Mouse (Mus musculus) 3134 (cell line): ENCODE data around the gene Nwd2.

Experiments used
- DNase-seq: peaks from one replicate; pipeline ENCODE4 v3.0.0-alpha.2; 2011; ENCODE audit warnings: low spot score; ENCODE audit not compliant: insufficient read length; ENCODE audit errors: extremely low read depth

Gene Nwd2

DNA sequence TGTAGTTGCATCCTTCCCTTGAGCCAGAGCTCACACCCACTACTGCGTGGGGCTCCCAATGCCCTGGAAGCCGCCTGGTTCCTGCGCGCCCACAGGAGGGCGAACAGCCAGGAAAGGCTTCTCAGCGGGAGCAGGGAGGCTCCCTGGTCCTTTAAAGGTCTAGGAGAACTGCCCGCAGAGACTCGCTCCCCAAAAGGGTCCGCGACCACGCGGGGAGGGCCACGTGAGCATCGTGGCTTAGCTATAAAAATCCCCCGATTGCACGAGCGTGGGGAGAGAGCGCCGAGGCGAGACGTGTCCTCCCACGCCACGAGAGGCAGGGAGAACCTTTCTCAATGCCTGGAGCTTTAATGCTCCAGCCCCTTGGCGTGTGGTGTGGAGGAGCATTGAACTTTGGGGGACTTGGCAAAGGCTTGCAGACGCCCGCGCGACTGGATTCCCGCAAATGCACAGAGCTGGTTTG lies at the start of gene Nwd2:
Gene Nwd2, plus strand, starts transcription at position 33 of the 463 bp plus-strand sequence.
- DNase-seq: peak; percentile 3

DNA sequence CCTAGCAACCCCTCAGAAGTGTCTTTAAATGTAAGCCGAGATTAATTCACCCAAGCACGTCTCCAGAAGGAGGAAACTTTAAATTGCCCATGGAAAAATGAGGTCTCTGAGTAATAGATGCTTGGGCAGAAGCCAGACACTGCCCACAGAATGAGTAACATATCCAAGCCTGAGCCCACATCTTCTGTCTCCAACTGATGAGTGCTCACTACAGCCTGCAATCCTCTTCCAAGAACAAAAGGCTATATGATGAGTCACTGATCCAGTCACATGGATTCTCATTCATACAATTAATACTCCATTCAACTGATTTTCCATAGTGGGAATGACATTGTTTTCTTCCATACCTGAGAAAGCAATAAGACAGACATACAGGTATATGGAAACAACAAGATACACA lies 41.5 kb upstream of the Nwd2 start:
- peak; percentile 34 for DNase-seq

DNA sequence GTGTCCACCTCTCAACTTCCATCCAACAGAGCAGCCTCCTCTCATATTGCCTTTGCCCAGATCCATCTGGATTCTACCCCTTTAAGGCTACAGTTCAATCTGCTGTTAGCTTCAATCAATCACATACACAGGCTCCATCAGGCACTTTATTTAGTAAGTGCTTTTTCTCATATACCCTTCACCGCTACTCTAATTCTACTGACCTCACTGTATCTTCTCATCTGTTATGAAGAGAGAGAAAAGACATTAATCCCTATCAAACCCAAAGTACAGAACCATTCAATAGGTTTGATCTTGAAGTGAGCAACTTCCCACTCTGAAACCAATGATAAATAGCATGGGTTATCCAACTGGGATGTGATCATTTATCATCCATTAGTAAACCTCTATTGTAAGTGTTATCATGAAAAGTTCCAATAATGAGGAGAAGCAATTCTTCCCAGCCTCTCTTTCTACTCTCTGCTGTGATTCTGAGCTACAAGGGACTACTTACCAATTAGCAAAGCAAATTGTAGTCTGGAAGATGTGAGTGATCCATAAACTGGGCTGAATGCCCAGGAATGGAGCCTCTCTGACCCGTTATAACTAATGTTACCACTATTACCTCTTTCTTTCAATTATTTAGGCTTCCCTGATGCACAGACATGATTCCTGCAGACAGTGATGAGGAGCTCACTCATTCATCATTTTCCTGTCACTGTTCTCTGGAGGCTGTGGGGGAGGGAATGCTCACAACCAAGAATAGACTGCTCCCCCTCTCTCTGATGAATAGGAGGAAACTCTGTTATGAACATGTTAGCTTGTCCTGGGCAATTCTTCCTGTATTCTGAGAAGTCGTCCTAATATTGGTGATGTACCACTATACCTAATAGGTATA lies 31.9 kb upstream of the Nwd2 start:
- no peak for DNase-seq

DNA sequence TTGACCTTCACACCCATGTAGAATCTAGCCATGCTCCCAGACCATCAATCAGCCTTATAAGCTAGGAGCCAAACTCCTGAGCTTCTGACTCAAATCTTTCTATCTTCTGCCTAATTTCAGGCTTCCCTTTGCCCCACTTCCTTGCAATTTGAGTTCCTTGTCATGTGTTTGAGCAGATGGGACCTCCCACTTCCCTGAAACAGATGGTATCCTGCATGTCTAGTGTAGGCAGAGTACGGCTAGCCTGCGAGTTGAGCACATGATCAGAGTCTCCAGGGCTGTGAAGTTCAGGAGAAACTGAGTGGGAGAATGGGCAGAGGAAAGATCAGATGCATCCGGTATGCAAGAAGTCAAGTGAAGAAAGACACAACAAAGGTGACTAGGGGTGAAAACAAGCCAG lies 24.8 kb upstream of the Nwd2 start:
- no peak for DNase-seq

DNA sequence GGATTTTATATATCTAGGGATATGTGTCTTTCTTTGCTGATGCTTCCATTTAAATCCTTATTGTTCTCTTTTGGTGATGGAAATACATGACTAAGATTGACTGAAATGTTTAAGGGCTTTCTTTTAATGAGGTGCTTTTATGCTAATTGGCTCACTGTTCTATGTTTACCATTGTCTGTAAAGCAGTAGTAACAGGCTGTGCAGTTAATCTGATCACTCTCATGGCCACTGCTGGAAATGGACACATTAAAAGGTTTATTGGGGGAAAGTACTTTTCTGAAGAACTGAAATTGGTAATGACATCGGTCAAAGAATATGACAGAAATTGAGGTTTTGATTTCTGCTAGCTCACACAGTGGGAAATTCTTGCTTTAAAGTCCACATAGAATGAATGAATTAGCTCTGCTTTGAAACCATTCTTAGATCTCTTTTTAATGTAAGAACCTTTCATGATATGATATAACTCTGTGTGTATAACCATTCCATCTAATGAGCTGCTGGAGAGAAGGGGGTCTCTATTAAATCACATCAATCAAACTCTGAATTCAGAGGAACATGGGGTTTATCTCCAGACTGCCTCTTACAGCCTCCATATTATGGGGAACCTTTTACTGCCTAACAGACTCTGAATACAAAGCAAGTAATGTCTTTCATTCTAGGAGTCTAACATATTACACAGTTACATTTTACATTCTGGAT lies 20.9 kb upstream of the Nwd2 start:
- no peak for DNase-seq

DNA sequence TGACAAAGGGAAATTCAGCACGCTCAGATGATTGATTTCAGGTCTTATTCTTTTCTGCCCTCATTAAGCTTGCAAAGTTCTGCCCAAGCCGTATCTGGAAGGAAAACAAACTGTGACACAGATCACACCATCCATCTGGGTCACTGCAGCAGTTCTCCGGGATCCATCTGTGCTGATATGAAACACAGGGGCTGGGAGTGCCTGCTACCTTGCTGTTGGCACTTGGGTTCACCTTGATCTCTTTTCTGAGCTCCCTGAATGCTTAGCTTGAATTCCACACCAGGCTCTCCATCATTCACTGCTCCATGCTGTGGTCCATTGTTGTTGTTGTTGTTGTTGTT lies 20.4 kb upstream of the Nwd2 start:
- DNase-seq: no peak

DNA sequence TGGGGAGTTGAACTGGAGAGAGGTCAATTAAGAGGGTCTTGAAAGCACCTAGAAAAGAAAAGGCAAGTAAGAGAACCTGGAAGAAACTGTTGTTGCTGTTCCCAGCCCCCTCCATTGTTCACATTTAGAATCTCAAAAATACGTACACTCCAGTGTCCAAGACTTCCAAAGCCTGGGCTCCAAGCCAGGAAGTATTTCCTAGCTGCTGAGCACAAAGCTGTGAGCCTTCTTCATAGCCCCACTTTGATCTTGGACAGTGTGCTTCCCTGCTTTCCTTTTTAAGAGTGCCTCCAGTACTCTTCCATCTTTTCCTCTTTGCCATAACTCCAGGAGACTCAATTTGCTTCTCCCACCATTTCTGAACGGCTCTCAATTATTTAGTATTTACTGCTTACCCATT lies 14.3 kb upstream of the Nwd2 start:
- DNase-seq: no peak

DNA sequence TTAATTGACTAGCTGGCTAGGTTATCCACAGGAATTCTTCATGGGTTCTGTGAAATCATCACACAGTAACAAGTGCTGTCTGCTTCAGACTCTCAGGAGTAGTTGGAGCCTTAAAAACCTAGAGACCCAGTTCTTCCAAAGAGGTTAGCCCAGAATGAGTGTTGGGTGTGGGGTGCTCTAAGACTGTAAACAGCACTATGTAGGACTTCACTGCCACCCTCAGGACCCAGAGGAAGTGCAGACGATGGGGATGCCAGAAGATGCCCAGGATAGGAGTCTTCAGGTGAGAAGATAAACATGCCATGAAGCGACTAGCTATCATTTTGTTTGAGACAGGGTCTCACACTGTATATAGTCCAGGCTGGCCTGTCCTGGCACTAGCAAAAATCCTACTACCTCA lies 715 bp upstream of the Nwd2 start:
- DNase-seq: no peak

DNA sequence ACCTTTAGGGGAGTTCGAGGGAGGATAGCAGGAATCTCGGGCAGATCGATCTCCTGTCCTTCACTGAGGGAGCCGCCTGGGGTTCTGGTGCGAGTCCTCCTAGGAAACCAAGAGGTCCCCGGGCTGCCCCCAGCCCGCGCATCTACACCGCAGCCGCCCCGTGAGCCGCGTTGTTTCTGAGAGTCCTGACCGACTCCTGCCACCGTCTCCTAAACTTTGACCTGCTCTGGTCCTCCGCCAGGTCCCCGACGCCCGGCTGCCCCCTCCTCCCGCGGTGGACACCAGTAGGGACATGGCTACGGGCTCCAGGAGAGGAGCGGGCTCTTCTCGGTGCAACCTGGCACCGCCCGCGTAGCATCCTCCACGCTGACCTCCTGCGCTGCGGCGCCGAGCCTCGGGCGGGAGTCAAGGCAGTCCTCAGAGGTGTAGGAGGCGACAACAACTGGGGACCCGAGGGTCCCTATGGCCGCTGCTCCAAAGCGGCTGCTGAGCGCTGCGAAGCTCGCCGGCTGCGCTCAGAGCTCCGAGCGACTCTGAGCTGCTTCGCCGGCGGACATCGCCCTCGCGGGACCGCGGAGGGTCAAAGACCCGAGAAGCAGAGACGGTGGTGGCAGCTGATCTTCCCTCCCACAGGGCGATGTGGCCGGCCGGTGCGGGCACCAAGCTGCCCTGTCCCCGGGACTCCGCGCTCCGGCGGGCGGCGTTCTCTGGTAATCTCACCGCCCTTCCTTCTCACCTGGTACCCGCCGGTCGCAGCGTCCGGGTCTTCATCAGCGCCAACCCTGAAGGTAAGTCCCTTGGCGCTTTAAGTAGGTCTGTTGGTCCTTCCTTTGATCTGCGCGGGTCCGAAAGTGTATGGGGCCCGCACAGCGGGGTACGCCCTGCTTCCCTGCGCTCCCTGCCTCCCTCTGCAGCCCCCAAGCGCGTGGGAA lies 897 bp downstream of the Nwd2 start:
- peak; percentile 10 for DNase-seq

DNA sequence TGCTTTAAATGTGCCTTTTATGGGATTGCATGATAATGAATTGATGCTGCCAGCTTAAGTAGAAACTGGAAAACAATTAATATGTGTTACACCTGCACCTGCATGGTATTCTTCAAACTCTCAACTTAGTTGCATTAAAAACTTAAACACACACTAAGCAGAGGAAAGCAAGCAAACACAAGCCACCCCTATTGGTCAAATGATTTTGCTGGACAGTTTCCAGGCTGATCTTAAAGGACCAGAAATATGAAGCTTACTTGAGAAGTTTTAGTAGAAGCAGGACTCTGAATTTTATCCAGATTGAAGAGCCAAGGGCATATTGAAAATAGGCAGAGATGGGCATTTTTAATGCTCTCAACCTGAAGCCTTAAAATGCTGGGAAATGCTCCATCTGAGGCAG lies 2.9 kb downstream of the Nwd2 start:
- DNase-seq: no peak

DNA sequence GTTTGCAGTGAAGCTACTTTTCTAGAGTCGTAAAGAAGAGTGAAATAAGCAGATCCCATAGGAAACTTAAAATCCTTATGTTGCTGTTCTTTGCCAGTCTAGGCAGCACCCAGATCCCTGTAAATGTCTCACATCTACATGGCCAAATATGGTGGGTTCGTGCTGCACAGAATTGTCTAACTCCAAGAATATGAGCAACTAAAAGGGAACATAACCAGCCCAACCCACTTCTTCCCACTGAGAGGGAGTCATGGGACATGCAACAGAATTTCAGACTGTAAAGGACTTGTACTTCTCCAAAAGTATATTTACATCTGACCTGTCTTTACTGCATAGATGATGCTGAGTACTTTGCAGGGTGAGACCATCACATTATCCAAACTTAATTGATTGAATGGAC lies 3.8 kb downstream of the Nwd2 start:
- no peak for DNase-seq

DNA sequence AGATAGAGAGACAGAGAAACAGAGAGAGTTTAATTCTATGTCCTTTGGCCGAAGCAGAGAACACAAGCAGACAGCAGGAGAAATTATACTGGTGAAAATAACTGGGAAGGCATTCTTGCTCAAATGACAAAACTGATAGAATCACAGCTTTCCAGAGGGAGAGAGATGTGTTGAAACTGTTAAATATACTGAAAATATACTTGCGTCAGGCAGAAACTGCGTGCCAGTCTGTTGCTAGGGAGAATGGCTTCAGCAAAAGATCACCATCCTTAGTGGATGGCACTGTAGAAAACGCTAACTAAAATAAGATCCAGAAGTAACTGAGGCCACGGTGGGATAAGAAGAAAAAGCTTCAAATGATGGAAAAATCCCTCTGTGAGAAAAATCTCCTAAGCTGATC lies 18.0 kb downstream of the Nwd2 start:
- DNase-seq: no peak

DNA sequence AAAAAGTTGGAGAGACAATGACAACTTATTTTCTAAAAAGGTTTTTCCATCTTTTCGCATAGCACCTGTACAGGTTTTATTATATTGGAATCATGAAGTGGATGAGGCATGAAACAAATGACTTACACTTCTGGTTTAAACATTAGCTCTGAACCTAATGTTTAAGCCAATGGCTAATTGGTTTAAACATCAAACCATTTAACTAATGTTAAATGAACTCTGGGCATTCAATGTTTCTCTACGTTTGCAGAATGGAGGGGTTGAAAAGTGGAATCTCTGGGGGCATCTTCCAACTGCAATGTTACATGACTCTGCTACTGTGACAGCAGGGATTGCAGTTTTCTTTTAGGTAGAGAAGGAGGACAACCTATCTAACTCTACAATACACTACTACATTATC lies 27.0 kb downstream of the Nwd2 start:
- DNase-seq: no peak

DNA sequence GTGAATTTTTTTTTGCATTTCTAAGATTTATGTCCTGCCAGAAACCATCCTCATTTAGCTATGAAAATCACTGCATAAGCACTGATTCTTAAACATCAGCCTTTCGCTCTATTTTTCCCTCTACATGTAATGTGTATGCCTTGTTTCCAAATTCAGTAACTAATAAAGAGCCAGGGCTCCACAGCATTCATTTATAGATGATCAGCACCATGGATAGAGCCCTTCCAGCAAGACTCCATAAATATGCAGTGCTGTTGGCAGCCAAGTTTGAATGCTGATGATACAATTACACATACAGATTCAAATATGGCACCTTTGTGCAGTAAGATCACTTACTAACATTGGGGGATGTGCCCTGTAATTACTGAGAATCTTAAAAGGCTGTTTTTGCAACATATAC lies 40.2 kb downstream of the Nwd2 start:
- no peak for DNase-seq

DNA sequence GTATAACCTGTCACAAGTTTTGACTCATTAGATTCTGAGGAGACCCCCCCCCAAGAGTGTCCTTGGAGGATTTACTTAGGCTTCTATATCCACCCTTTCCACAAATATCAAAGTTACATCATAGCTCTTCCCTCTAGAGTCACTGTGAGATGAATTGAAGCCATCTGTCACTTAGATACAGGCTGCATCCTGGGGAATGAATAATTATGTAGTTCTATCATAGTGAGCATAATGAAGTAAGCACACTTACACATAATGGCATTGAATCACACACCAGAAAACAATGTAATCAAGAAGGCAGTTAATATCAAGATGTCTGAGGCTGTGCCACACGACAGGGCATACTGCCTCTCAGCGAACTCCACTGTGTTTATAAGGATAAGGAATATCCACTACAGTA lies 47.9 kb downstream of the Nwd2 start:
- DNase-seq: no peak

DNA sequence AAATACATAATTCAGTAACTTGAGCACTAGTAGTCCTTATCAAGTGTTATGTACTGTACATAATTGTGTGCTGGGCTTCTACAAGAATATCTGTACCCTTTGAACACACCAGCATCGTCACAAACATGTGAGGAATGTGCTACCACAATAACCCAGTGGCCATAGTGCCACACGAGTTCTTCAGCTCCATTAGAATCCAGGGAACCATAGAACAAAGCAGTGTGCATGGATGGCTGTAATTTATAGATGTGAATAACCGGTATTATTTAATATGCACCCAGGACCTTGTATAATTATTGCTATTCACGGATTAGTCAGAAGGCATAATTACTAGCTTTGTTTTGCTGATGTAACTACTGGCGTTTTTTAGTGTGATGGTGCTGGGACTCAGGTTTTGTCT lies 48.3 kb downstream of the Nwd2 start:
- DNase-seq: no peak

DNA sequence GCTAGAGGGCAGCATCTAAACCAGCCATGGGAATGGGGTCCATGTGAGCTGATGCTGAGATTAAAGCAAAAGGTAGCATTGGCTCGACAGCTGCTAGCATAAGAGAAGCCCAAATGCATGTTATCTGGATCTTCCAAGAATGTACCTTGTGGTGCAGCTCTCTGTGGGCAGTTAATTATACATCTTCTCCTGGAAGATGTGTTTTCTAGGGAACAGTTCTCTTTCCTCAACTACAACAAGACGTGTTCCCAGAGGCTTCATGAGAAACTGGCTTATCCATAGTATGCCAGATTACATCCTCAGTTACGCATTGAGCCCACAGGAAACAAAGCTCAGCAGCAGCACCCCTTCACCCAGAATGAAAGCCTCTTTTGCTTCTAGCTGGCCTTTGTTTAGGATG lies 80.1 kb downstream of the Nwd2 start:
- DNase-seq: no peak

DNA sequence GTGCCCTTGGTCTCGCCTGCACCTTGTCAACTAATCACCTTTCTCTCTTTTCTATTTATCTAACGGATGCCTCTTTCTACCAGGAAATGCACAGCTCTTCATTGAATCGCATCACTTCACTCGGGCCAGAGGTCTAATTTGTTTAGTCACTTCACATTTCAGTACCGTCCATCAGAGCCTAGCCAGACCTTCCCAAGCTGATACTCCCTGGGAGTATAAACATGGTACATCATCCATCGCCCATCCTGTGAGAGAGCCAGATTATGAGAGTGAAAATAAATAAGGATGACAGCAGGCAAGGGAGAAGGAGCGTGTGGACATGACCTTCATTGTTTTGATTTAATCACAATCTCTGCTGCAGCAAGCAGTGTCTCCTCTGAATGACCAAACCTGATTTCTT lies 86.6 kb downstream of the Nwd2 start:
- no peak for DNase-seq

DNA sequence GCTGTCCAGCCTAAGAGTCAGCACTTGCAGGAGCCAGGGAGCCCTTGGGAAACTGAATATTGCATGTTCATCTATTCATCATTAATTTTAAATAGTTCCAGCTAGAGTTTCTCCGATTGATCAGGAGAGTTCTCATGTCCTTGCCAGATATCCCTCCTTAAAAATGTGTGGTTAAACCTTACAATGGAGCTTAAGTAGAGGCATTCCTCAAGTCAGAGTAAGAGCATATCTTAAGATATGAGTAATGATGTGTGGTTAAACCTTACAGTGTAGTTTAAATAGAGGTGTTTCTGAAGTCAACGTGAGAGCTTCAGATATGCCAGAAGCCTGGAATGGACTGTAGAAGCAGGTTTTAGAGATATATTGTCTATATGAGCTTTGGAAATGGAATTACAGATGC lies 94.5 kb downstream of the Nwd2 start:
- DNase-seq: peak; percentile 55

DNA sequence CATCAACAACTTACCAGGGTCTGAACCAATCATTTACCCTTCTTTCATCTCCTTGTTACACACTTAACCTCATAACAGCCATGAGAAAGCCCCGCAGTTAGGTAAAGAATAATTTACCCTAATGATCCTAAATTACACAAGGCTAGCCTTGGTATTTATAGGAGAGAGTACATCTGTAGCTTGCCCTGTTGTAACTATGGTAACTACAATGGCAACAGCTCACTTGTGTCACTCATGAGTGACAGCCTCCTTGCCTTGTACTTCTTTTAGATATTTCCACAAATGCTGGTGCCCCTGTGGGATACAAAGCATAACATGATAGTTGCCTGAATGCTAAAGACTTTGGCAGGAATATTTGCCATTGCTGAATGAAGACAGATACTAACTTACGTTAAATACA lies 99.4 kb downstream of the Nwd2 start:
- no peak for DNase-seq

DNA sequence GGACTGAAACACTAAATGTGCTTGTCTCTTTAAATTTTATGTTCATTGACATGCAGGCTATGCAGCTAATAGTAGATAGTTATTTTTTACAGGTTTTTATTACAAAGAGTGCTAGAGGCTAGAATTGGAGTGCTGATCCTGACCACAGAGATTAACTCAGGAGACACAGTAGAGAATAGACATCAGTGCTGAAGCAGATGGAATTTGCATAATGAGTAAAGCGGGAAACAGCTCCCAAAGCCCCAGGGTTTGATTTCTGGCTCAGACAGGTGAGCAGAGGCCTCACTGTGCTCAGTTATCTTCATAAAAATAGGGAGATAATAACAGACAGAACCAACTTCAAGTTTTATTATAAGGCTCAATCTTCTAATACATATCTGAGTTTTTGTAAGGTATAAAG lies 99.9 kb downstream of the Nwd2 start:
- no peak for DNase-seq
